Mouse (Mus musculus) spleen, adult 2 months (tissue): ENCODE data around the gene Nfil3. TPM values are rescaled to one million over a fixed set of nuclear protein-coding genes. Genes with fewer than 3 reads are reported as not detected.

Experiments used
- DNase-seq, 2 experiments: peaks; one replicate each; pipeline versions ENCODE4 v3.0.0 to v3.0.0-alpha.2; 2012 to 2021; ENCODE audit warnings: low spot score in 2 of 2, low read depth in 1 of 2
- H3K27ac ChIP-seq: fragments of 200-500 bp; 2 replicates; pipeline ENCODE4 v1.5.1; 2012; ENCODE audit warnings: low read length, inconsistent platforms; ENCODE audit not compliant: insufficient read depth
- H3K27me3 ChIP-seq: fragments of 200-500 bp; 2 replicates; pipeline ENCODE4 v1.6.1; 2012; ENCODE audit warnings: mild to moderate bottlenecking, moderate library complexity, low read length, inconsistent platforms; ENCODE audit not compliant: control insufficient read depth, insufficient read depth
- H3K36me3 ChIP-seq: fragments of 200-500 bp; 2 replicates; pipeline ENCODE4 v1.6.1; 2012; ENCODE audit warnings: mild to moderate bottlenecking, low read length, inconsistent platforms; ENCODE audit not compliant: control insufficient read depth, insufficient read depth
- H3K4me1 ChIP-seq: fragments of 200-500 bp; 2 replicates; pipeline ENCODE4 v1.6.1; 2011; ENCODE audit warnings: inconsistent platforms; ENCODE audit not compliant: control insufficient read depth, insufficient read depth, insufficient read length
- H3K4me3 ChIP-seq: fragments of 200-500 bp; 2 replicates; pipeline ENCODE4 v1.5.1; 2011; ENCODE audit warnings: mild to moderate bottlenecking, inconsistent platforms; ENCODE audit not compliant: insufficient read depth, insufficient read length; ENCODE audit errors: extremely low read depth
- CTCF ChIP-seq: fragments of 200-500 bp; IDR thresholded peaks from 2 replicates; pipeline ENCODE4 v1.5.1; 2011; ENCODE audit warnings: mild to moderate bottlenecking, inconsistent platforms; ENCODE audit not compliant: insufficient read depth, insufficient read length, insufficient replicate concordance; ENCODE audit errors: extremely low read depth
- POLR2A ChIP-seq: fragments of 200-500 bp; IDR thresholded peaks from 2 replicates; pipeline ENCODE4 v1.6.1; 2011; ENCODE audit warnings: low read depth, low read length, inconsistent platforms
- WGBS: fragments of 180-500 bp; shearing (Covaris S2); methylation state at CpG from one replicate; pipeline ENCODE4 v1.1.7; 2018; 5-methylcytosine and 5-hydroxymethylcytosine counted together
- polyA plus RNA-seq: library from polyadenylated mRNA; depleted of rRNA; stranded (reverse); fragments of >200 nt; gene quantifications from 2 replicates; pipeline ENCODE4 v1.2.3, GENCODE M21; 2012; rRNA removed

Nfil3 gene
- polyA plus RNA-seq: 1.2 and 1.6 TPM in 2 replicates

GRCm38 (mm10) chr13:52980951-52981421 is at the start of gene Nfil3:
Gene Nfil3, minus strand, starts transcription at chr13:52981073.
- peaks cover 5% of the 10 kb centered on the region for H3K4me1 ChIP-seq

GRCm38 (mm10) chr13:53024285-53024684 is 43.4 kb upstream of the Nfil3 start:
- Histone ChIP-seq H3K4me1 (no peaks in the 10 kb centered on the region), H3K27ac (no peak overlapping the region), H3K4me3 (no peak overlapping the region), H3K27me3 (no peaks in the 10 kb centered on the region), H3K36me3 (no peaks in the 10 kb centered on the region)
- 28% methylated on average over 6 of the region's 6 CpGs for WGBS
- TF ChIP-seq CTCF (no peak), POLR2A (no peak)
- peak in 1 of 2 experiments; percentile 26 for DNase-seq

More at GRCm38 (mm10) chr13:52980951-52981421, at the start of gene Nfil3:
- Histone ChIP-seq H3K27ac (peak within 1 kb of the TSS; percentile 24; the same call in 1 of the 2 replicates), H3K27me3 (peaks cover 17% of the 10 kb centered on the region), H3K4me3 (peak within 1 kb of the TSS; percentile 68), H3K36me3 (no peaks in the 10 kb centered on the region)
- under 1% methylated on average over 61 of the region's 79 CpGs for WGBS
- peak in 1 of 2 experiments; percentile 62 for DNase-seq
- TF ChIP-seq POLR2A (no peak), CTCF (no peak)

- no peak overlapping the region for H3K4me3 ChIP-seq
- WGBS: 77% methylated on average over 3 of the region's 3 CpGs
- DNase-seq: no peak
- no peaks in the 10 kb centered on the region for H3K36me3 ChIP-seq
- no peaks in the 10 kb centered on the region for H3K4me1 ChIP-seq
- H3K27me3 ChIP-seq: no peaks in the 10 kb centered on the region
- TF ChIP-seq POLR2A (no peak), CTCF (no peak)
- H3K27ac ChIP-seq: no peak overlapping the region
These were observed 39.4 kb upstream of the Nfil3 start for GRCm38 (mm10) chr13:53020282-53020681.

GRCm38 (mm10) chr13:53019532-53019931 is 38.7 kb upstream of the Nfil3 start:
- Histone ChIP-seq H3K36me3 (no peaks in the 10 kb centered on the region), H3K4me1 (no peaks in the 10 kb centered on the region), H3K27me3 (no peaks in the 10 kb centered on the region), H3K27ac (no peak overlapping the region), H3K4me3 (no peak overlapping the region)
- WGBS: 82% methylated on average over 5 of the region's 9 CpGs
- peak in 1 of 2 experiments; percentile 27 for DNase-seq
- TF ChIP-seq POLR2A (no peak), CTCF (peak; percentile 64; the same call in 1 of the 2 replicates)

- H3K4me3 ChIP-seq: no peak overlapping the region
- 93% methylated on average over 6 of the region's 6 CpGs for WGBS
These were observed 38.1 kb upstream of the Nfil3 start for GRCm38 (mm10) chr13:53018976-53019375.

GRCm38 (mm10) chr13:53017983-53018382 is 37.1 kb upstream of the Nfil3 start:
- Histone ChIP-seq H3K4me1 (no peaks in the 10 kb centered on the region), H3K27ac (no peak overlapping the region), H3K27me3 (no peaks in the 10 kb centered on the region), H3K4me3 (no peak overlapping the region), H3K36me3 (no peaks in the 10 kb centered on the region)
- no peak for TF ChIP-seq POLR2A
- TF ChIP-seq CTCF: no peak
- 56% methylated on average over 6 of the region's 6 CpGs for WGBS
- DNase-seq: no peak

More at GRCm38 (mm10) chr13:53018976-53019375, 38.1 kb upstream of the Nfil3 start:
- Histone ChIP-seq H3K4me1 (no peaks in the 10 kb centered on the region), H3K27ac (no peak overlapping the region), H3K36me3 (no peaks in the 10 kb centered on the region), H3K27me3 (no peaks in the 10 kb centered on the region)
- TF ChIP-seq POLR2A (no peak), CTCF (no peak)
- no peak for DNase-seq

GRCm38 (mm10) chr13:53017117-53017516 is 36.2 kb upstream of the Nfil3 start:
- 76% methylated on average over 6 of the region's 6 CpGs for WGBS
- no peaks in the 10 kb centered on the region for H3K36me3 ChIP-seq
- no peak overlapping the region for H3K27ac ChIP-seq
- H3K4me1 ChIP-seq: no peaks in the 10 kb centered on the region
- DNase-seq: no peak
- H3K4me3 ChIP-seq: no peak overlapping the region
- no peaks in the 10 kb centered on the region for H3K27me3 ChIP-seq
- TF ChIP-seq POLR2A: no peak
- peak; percentile 24; the same call in 1 of the 2 replicates for TF ChIP-seq CTCF
